Mouse (Mus musculus): Measurements from ENCODE around the gene Gli3. TPM values are rescaled to one million over a fixed set of nuclear protein-coding genes. Genes with fewer than 3 reads are reported as not detected.

The Gli3 gene
- polyA plus RNA-seq, 1 experiment from 2014 or later: 32.6 TPM

DNA sequence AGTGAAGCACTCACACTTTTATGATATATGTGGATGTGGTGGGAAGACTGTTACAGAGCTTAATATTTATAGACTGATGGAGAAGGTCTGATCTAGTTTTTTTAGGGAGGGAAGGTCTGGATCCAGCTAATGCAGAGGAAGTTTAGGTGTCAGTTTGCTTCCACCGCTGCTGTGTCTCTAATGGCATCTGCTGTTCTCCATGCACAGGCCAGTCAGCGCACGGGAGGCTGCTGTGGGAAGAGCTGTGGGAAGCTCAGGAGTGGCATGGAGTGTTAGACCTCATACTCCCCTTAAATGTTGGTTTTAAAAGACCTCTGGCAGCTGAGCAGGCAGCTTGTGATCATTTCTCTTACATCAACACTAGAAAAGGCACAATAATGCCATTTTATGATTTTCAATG, 7.0 kb downstream of the Gli3 start:
- H3K36me3 ChIP-seq (replicated peaks; ENCODE audit: control insufficient read depth, insufficient read depth, low read depth, low read length): no peaks in the 10 kb centered on the region
- no peaks in the 10 kb centered on the region for H3K4me1 ChIP-seq (ENCODE audit: control insufficient read depth, insufficient read depth, low read length)
- H3K9me3 ChIP-seq (replicated peaks; ENCODE audit: control insufficient read depth, low read length): no peaks in the 10 kb centered on the region
- no peak overlapping the region for H3K4me2 ChIP-seq (ENCODE audit: low read depth, low read length)
- DNase-seq (ENCODE audit: low spot score) (no peak), ATAC-seq (replicated peaks; ENCODE audit: insufficient number of reproducible peaks, low FRiP score, low TSS enrichment, low read depth) (no peak)
- no peak overlapping the region for H3K4me3 ChIP-seq (ENCODE audit: low read depth, low read length)
- H3K27me3 ChIP-seq (ENCODE audit: control insufficient read depth, insufficient read depth, low read length): no peaks in the 10 kb centered on the region
- H3K27ac ChIP-seq (replicated peaks; ENCODE audit: low read depth, low read length): no peak overlapping the region
- WGBS: 34% methylated on average over 3 of the region's 3 CpGs
- no peak overlapping the region for H3K9ac ChIP-seq (replicated peaks; ENCODE audit: low read length)

DNA sequence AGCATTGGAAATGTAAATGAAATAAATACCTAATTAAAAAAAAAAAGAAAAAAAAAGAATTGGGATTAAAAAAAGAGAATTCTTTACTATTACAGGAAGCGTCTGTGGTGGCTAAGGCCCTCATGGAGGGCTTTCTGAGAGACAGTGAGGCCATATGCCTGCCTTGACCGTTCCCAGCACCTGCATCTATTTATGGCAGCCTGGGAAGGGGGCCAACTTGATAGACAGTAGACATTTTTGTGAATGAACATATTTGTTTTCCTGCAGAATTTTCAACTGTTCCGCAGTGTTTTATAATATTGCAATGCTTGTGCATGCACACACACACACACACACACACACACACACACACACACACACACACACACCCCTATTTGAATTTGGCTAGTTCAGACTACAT, 9.7 kb downstream of the Gli3 start:
- WGBS: 63% methylated on average over 3 of the region's 3 CpGs
- Histone ChIP-seq H3K36me3 (replicated peaks; ENCODE audit: control insufficient read depth, insufficient read depth, low read depth, low read length) (no peaks in the 10 kb centered on the region), H3K9ac (replicated peaks; ENCODE audit: low read length) (no peak overlapping the region), H3K4me1 (ENCODE audit: control insufficient read depth, insufficient read depth, low read length) (no peaks in the 10 kb centered on the region), H3K27me3 (ENCODE audit: control insufficient read depth, insufficient read depth, low read length) (no peaks in the 10 kb centered on the region), H3K4me3 (ENCODE audit: low read depth, low read length) (no peak overlapping the region), H3K27ac (replicated peaks; ENCODE audit: low read depth, low read length) (no peak overlapping the region), H3K9me3 (replicated peaks; ENCODE audit: control insufficient read depth, low read length) (no peaks in the 10 kb centered on the region), H3K4me2 (ENCODE audit: low read depth, low read length) (no peak overlapping the region)
- ATAC-seq (replicated peaks; ENCODE audit: insufficient number of reproducible peaks, low FRiP score, low TSS enrichment, low read depth) (no peak), DNase-seq (ENCODE audit: low spot score) (no peak)

DNA sequence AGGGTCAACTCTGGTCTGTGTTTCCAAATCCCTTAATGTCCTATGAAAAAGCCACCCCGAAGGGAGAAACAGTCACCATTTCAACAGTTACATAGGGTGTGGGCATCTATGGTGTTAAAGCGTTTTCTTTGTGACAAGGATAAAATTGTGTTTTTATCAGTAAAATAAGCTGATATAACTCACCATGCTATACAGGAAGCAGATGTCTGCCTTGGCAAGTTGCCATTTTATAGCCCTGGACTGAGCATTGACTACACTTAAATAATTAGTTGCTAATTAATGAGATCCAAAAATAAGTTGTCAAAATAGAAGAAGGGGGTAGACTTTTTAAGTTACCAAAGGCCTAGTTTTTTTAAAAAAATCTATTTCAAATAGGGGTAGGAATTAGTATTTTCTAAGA, 11.4 kb downstream of the Gli3 start:
- no peak for ATAC-seq (replicated peaks; ENCODE audit: insufficient number of reproducible peaks, low FRiP score, low TSS enrichment, low read depth)
- Histone ChIP-seq H3K4me1 (ENCODE audit: control insufficient read depth, insufficient read depth, low read length) (no peaks in the 10 kb centered on the region), H3K9me3 (replicated peaks; ENCODE audit: control insufficient read depth, low read length) (no peaks in the 10 kb centered on the region), H3K4me2 (ENCODE audit: low read depth, low read length) (no peak overlapping the region), H3K4me3 (ENCODE audit: low read depth, low read length) (no peak overlapping the region), H3K27ac (replicated peaks; ENCODE audit: low read depth, low read length) (no peak overlapping the region), H3K9ac (replicated peaks; ENCODE audit: low read length) (no peak overlapping the region), H3K27me3 (ENCODE audit: control insufficient read depth, insufficient read depth, low read length) (no peaks in the 10 kb centered on the region), H3K36me3 (replicated peaks; ENCODE audit: control insufficient read depth, insufficient read depth, low read depth, low read length) (no peaks in the 10 kb centered on the region)
- no peak for DNase-seq (ENCODE audit: low spot score)
- 81% methylated on average over 2 of the region's 2 CpGs for WGBS

DNA sequence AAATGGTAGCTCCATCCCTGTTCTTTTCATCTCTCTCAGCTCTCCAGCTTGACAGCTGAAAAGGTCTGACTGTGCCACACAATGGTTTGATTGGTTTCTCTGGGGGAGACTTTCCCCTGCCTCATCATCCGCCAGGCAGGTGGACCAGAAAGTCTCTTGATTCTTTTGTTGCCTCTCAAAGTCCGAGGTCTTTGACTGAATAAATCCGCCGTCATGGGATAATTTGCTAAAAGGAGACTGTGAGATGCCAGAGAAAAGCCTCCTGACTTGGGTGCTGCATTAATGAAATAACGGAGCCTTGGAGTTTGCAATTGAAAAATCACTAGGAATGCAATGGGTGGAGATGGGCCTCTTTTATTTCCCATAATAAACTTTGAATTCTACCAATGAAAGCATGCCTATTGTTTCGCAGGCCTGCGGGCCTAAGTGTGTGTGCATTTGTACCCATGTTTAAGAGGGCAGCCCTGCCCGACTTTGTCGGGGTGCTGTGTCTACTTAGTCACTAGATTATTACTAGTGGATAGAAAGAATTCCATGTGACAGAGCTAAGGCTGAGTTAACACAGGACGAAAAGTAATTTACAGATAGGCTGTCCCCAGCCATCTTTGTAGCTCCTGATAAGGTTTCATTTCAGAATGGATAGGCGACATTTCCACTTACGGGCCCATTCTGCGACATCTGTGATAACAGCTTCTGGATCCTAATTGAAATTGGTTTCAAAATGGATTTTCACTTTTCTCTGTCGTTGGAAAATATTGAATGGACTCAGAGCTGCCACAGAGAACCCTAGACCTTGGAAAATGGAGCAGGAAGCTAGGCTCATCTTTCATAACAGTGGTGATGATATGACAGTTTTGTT, 23.2 kb downstream of the Gli3 start:
- no peaks in the 10 kb centered on the region for H3K36me3 ChIP-seq (replicated peaks; ENCODE audit: control insufficient read depth, insufficient read depth, low read depth, low read length)
- H3K9me3 ChIP-seq (replicated peaks; ENCODE audit: control insufficient read depth, low read length): no peaks in the 10 kb centered on the region
- no peaks in the 10 kb centered on the region for H3K27me3 ChIP-seq (ENCODE audit: control insufficient read depth, insufficient read depth, low read length)
- H3K4me2 ChIP-seq (ENCODE audit: low read depth, low read length): no peak overlapping the region
- no peak overlapping the region for H3K9ac ChIP-seq (replicated peaks; ENCODE audit: low read length)
- WGBS: 57% methylated on average over 14 of the region's 14 CpGs
- ATAC-seq (replicated peaks; ENCODE audit: insufficient number of reproducible peaks, low FRiP score, low TSS enrichment, low read depth) (peak; percentile 36; the same call in 1 of the 2 replicates), DNase-seq (ENCODE audit: low spot score) (no peak)
- H3K27ac ChIP-seq (replicated peaks; ENCODE audit: low read depth, low read length): no peak overlapping the region; the same call in 1 of the 2 replicates
- H3K4me1 ChIP-seq (ENCODE audit: control insufficient read depth, insufficient read depth, low read length): no peaks in the 10 kb centered on the region
- no peak overlapping the region for H3K4me3 ChIP-seq (ENCODE audit: low read depth, low read length)

DNA sequence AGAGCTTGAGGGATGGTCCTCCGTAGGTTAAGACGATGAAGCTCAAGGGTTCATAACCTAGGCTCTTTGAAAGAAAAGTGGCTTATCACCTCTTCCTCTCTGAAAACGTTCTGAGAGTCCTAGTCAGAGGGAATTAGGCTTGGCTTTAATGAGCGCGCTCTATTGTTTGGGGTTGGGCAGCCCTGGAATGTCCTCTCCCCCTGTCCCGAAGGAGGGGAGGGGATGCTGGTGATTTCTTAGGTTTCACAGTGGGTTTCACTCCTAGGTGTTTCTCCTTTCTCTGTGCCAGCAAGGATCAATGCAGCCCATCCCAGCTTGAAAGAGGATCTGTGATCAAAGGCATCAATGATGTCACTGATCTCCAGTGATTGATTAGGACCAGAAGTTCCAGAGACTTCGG, 24.3 kb downstream of the Gli3 start:
- Histone ChIP-seq H3K4me2 (ENCODE audit: low read depth, low read length) (no peak overlapping the region), H3K36me3 (replicated peaks; ENCODE audit: control insufficient read depth, insufficient read depth, low read depth, low read length) (no peaks in the 10 kb centered on the region), H3K27ac (replicated peaks; ENCODE audit: low read depth, low read length) (no peak overlapping the region), H3K9me3 (replicated peaks; ENCODE audit: control insufficient read depth, low read length) (no peaks in the 10 kb centered on the region), H3K9ac (replicated peaks; ENCODE audit: low read length) (no peak overlapping the region), H3K27me3 (ENCODE audit: control insufficient read depth, insufficient read depth, low read length) (no peaks in the 10 kb centered on the region), H3K4me3 (ENCODE audit: low read depth, low read length) (no peak overlapping the region), H3K4me1 (ENCODE audit: control insufficient read depth, insufficient read depth, low read length) (no peaks in the 10 kb centered on the region; the same call in 1 of the 2 replicates)
- WGBS: 11% methylated on average over 7 of the region's 7 CpGs
- peak; percentile 52 for DNase-seq (ENCODE audit: low spot score)
- ATAC-seq (replicated peaks; ENCODE audit: insufficient number of reproducible peaks, low FRiP score, low TSS enrichment, low read depth): 0 out of 2 replicates have a peak, but pooled peaks have one; percentile 14

DNA sequence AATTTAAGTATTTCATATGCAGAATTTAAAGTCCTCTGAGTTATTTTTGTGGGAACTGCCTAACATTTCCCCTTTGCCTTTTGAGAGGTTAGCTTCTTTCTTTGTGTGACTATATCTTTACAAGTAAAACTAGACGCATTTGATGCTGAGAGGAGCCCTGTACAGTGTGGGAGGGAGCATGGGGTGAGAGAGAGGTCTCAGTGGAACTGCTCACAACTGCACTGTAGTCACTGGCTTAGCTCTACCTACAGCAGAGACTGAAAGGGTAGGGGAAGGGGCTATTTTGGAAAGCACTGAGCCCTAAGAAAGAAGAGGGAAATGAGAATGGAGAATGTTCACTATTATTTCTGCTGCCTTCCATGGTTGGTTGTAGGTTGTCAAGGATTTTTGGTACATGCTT, 25.0 kb downstream of the Gli3 start:
- Histone ChIP-seq H3K9ac (replicated peaks; ENCODE audit: low read length) (no peak overlapping the region), H3K9me3 (replicated peaks; ENCODE audit: control insufficient read depth, low read length) (no peaks in the 10 kb centered on the region), H3K27me3 (ENCODE audit: control insufficient read depth, insufficient read depth, low read length) (no peaks in the 10 kb centered on the region), H3K4me1 (ENCODE audit: control insufficient read depth, insufficient read depth, low read length) (no peaks in the 10 kb centered on the region; the same call in 1 of the 2 replicates), H3K36me3 (replicated peaks; ENCODE audit: control insufficient read depth, insufficient read depth, low read depth, low read length) (no peaks in the 10 kb centered on the region), H3K27ac (replicated peaks; ENCODE audit: low read depth, low read length) (no peak overlapping the region), H3K4me3 (ENCODE audit: low read depth, low read length) (no peak overlapping the region), H3K4me2 (ENCODE audit: low read depth, low read length) (no peak overlapping the region)
- no peak for ATAC-seq (replicated peaks; ENCODE audit: insufficient number of reproducible peaks, low FRiP score, low TSS enrichment, low read depth)
- 43% methylated on average over 1 of the region's 1 CpGs for WGBS
- DNase-seq (ENCODE audit: low spot score): no peak

DNA sequence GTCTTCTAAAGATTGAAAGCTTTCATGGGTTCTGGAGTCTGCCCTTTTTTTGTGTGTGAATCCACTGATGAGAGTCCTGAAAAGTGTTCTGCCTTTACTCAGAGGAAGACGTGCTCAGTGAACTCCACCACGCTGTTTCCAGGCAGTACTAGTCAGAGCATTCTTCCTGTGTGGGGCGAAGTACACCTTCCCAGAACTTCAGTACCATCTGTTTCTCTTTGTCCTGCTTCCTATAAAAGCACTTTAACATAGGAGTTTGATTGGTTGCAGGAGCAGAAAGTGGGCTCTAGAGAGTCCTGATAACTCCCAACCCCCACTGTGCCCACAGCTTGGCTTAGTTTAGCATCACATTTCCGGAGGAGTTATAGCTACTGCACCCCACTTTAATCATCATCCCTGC, 32.8 kb downstream of the Gli3 start:
- DNase-seq (ENCODE audit: low spot score) (no peak), ATAC-seq (replicated peaks; ENCODE audit: insufficient number of reproducible peaks, low FRiP score, low TSS enrichment, low read depth) (no peak)
- no peaks in the 10 kb centered on the region for H3K27me3 ChIP-seq (ENCODE audit: control insufficient read depth, insufficient read depth, low read length)
- no peak overlapping the region for H3K4me3 ChIP-seq (ENCODE audit: low read depth, low read length)
- H3K27ac ChIP-seq (replicated peaks; ENCODE audit: low read depth, low read length): no peak overlapping the region
- H3K4me2 ChIP-seq (ENCODE audit: low read depth, low read length): no peak overlapping the region
- H3K36me3 ChIP-seq (replicated peaks; ENCODE audit: control insufficient read depth, insufficient read depth, low read depth, low read length): no peaks in the 10 kb centered on the region
- H3K4me1 ChIP-seq (ENCODE audit: control insufficient read depth, insufficient read depth, low read length): no peaks in the 10 kb centered on the region; the same call in 1 of the 2 replicates
- WGBS: 64% methylated on average over 4 of the region's 4 CpGs
- H3K9me3 ChIP-seq (replicated peaks; ENCODE audit: control insufficient read depth, low read length): no peaks in the 10 kb centered on the region
- no peak overlapping the region for H3K9ac ChIP-seq (replicated peaks; ENCODE audit: low read length)

DNA sequence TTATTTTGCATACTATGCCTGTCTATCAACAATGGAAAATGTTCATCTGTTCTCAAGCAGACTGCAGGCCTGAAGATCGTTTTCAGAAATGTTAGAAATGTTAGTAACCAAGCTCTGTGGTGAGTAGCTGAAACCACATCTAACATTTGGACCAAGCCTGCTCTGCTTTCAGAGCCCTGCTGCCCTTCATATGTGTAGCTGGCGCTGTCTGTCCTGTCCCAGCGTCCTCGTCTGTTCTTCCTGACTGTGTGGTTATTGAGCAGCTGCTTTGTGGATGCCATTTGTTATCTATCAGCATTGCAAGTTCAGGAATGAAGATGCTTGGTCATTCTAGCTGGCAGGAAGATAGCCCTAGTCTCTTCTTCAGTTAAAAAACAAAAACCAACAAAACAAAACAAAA, 35.3 kb downstream of the Gli3 start:
- Histone ChIP-seq H3K27ac (replicated peaks; ENCODE audit: low read depth, low read length) (no peak overlapping the region), H3K4me2 (ENCODE audit: low read depth, low read length) (no peak overlapping the region), H3K4me3 (ENCODE audit: low read depth, low read length) (no peak overlapping the region), H3K4me1 (ENCODE audit: control insufficient read depth, insufficient read depth, low read length) (no peaks in the 10 kb centered on the region), H3K9ac (replicated peaks; ENCODE audit: low read length) (no peak overlapping the region), H3K36me3 (replicated peaks; ENCODE audit: control insufficient read depth, insufficient read depth, low read depth, low read length) (no peaks in the 10 kb centered on the region), H3K27me3 (ENCODE audit: control insufficient read depth, insufficient read depth, low read length) (no peaks in the 10 kb centered on the region), H3K9me3 (replicated peaks; ENCODE audit: control insufficient read depth, low read length) (no peaks in the 10 kb centered on the region)
- no peak for DNase-seq (ENCODE audit: low spot score)
- ATAC-seq (replicated peaks; ENCODE audit: insufficient number of reproducible peaks, low FRiP score, low TSS enrichment, low read depth): no peak
- 64% methylated on average over 4 of the region's 4 CpGs for WGBS
